Mouse (Mus musculus): ENCODE measurements around the gene Sgca. TPM values are rescaled to one million over a fixed set of nuclear protein-coding genes. Genes with fewer than 3 reads are reported as not detected.

Gene Sgca
- polyA plus RNA-seq, 1 experiment from 2014 or later = not detected

- Histone ChIP-seq H3K4me3 (peak overlapping the region; percentile 36), H3K36me3 (no peaks in the 10 kb centered on the region), H3K27ac (replicated peaks) (no peak overlapping the region), H3K4me2 (replicated peaks) (peak overlapping the region; percentile 59), H3K9me3 (no peaks in the 10 kb centered on the region), H3K9ac (replicated peaks) (no peak overlapping the region), H3K4me1 (peaks cover 15% of the 10 kb centered on the region), H3K27me3 (peaks cover 55% of the 10 kb centered on the region)
- peak; percentile 63 for ATAC-seq (replicated peaks)
- WGBS = under 1% methylated on average over 17 of the region's 17 CpGs
These were observed 39.3 kb downstream of the Sgca start for GRCm38 (mm10) chr11:94936851-94937295.

- no peak for ATAC-seq (replicated peaks)
- H3K9ac ChIP-seq (replicated peaks) = no peak within 1 kb of the TSS
- H3K4me1 ChIP-seq = peaks cover 15% of the 10 kb centered on the region
- H3K36me3 ChIP-seq = no peaks in the 10 kb centered on the region
- no peak within 1 kb of the TSS for H3K27ac ChIP-seq (replicated peaks)
- H3K4me3 ChIP-seq = peak within 1 kb of the TSS; percentile 36
- WGBS = 14% methylated on average over 19 of the region's 19 CpGs
- no peaks in the 10 kb centered on the region for H3K9me3 ChIP-seq
- peak within 1 kb of the TSS; percentile 59 for H3K4me2 ChIP-seq (replicated peaks)
- peaks cover 55% of the 10 kb centered on the region for H3K27me3 ChIP-seq
These were observed 40.1 kb downstream of the Sgca start, which contains the start of gene Col1a1 for GRCm38 (mm10) chr11:94936045-94936444. Gene Col1a1 (plus strand): TSS chr11:94936224.

GRCm38 (mm10) chr11:94934526-94934925, 41.6 kb downstream of the Sgca start:
- WGBS = 39% methylated on average over 11 of the region's 11 CpGs
- H3K27ac ChIP-seq (replicated peaks) = no peak overlapping the region
- H3K4me1 ChIP-seq = peaks cover 15% of the 10 kb centered on the region
- no peak overlapping the region for H3K9ac ChIP-seq (replicated peaks)
- no peak for ATAC-seq (replicated peaks)
- no peak overlapping the region for H3K4me3 ChIP-seq
- H3K9me3 ChIP-seq = no peaks in the 10 kb centered on the region
- peaks cover 52% of the 10 kb centered on the region for H3K27me3 ChIP-seq
- no peaks in the 10 kb centered on the region for H3K36me3 ChIP-seq
- H3K4me2 ChIP-seq (replicated peaks) = no peak overlapping the region

GRCm38 (mm10) chr11:94933584-94933983, 42.5 kb downstream of the Sgca start:
- H3K4me3 ChIP-seq = no peak overlapping the region
- peaks cover 22% of the 10 kb centered on the region for H3K4me1 ChIP-seq
- H3K36me3 ChIP-seq = no peaks in the 10 kb centered on the region
- no peak for ATAC-seq (replicated peaks)
- H3K27ac ChIP-seq (replicated peaks) = no peak overlapping the region
- WGBS = 32% methylated on average over 8 of the region's 8 CpGs
- H3K9ac ChIP-seq (replicated peaks) = no peak overlapping the region
- H3K4me2 ChIP-seq (replicated peaks) = no peak overlapping the region
- H3K27me3 ChIP-seq = peaks cover 43% of the 10 kb centered on the region
- H3K9me3 ChIP-seq = no peaks in the 10 kb centered on the region

GRCm38 (mm10) chr11:94930151-94930550, 46.0 kb downstream of the Sgca start:
- Histone ChIP-seq H3K27me3 (peaks cover 13% of the 10 kb centered on the region; the same call in 1 of the 2 replicates), H3K36me3 (no peaks in the 10 kb centered on the region), H3K27ac (replicated peaks) (no peak overlapping the region), H3K9ac (replicated peaks) (no peak overlapping the region), H3K4me3 (no peak overlapping the region), H3K9me3 (no peaks in the 10 kb centered on the region), H3K4me1 (peaks cover 12% of the 10 kb centered on the region), H3K4me2 (replicated peaks) (no peak overlapping the region)
- ATAC-seq (replicated peaks) = no peak
- 67% methylated on average over 4 of the region's 4 CpGs for WGBS

GRCm38 (mm10) chr11:94929599-94929998, 46.5 kb downstream of the Sgca start:
- H3K27me3 ChIP-seq = 0 out of 2 replicates have a peak, but pooled peaks cover 8% of the 10 kb centered on the region
- H3K36me3 ChIP-seq = no peaks in the 10 kb centered on the region
- H3K27ac ChIP-seq (replicated peaks) = no peak overlapping the region
- no peak overlapping the region for H3K4me2 ChIP-seq (replicated peaks)
- no peak for ATAC-seq (replicated peaks)
- H3K4me1 ChIP-seq = peaks cover 12% of the 10 kb centered on the region
- 61% methylated on average over 9 of the region's 9 CpGs for WGBS
- no peak overlapping the region for H3K4me3 ChIP-seq
- H3K9ac ChIP-seq (replicated peaks) = no peak overlapping the region
- no peaks in the 10 kb centered on the region for H3K9me3 ChIP-seq

- H3K36me3 ChIP-seq = no peaks in the 10 kb centered on the region
- ATAC-seq (replicated peaks) = peak; percentile 79
- no peak overlapping the region for H3K4me3 ChIP-seq
- H3K27me3 ChIP-seq = 0 out of 2 replicates have a peak, but pooled peaks cover 6% of the 10 kb centered on the region
- H3K4me2 ChIP-seq (replicated peaks) = no peak overlapping the region
- peaks cover 12% of the 10 kb centered on the region for H3K4me1 ChIP-seq
- no peak overlapping the region for H3K27ac ChIP-seq (replicated peaks)
- 7% methylated on average over 13 of the region's 13 CpGs for WGBS
- H3K9me3 ChIP-seq = no peaks in the 10 kb centered on the region
- H3K9ac ChIP-seq (replicated peaks) = no peak overlapping the region
These were observed 47.3 kb downstream of the Sgca start for GRCm38 (mm10) chr11:94928820-94929219.

GRCm38 (mm10) chr11:94927771-94928291, 48.3 kb downstream of the Sgca start:
- H3K27ac ChIP-seq (replicated peaks) = no peak overlapping the region
- no peak for ATAC-seq (replicated peaks)
- WGBS = 17% methylated on average over 5 of the region's 5 CpGs

GRCm38 (mm10) chr11:94926431-94926830, 49.7 kb downstream of the Sgca start:
- Histone ChIP-seq H3K4me3 (no peak overlapping the region), H3K27me3 (no peaks in the 10 kb centered on the region), H3K9ac (replicated peaks) (no peak overlapping the region), H3K9me3 (no peaks in the 10 kb centered on the region), H3K27ac (replicated peaks) (no peak overlapping the region), H3K4me2 (replicated peaks) (no peak overlapping the region), H3K36me3 (no peaks in the 10 kb centered on the region), H3K4me1 (peaks cover 12% of the 10 kb centered on the region)
- no peak for ATAC-seq (replicated peaks)
- 82% methylated on average over 11 of the region's 11 CpGs for WGBS

More at GRCm38 (mm10) chr11:94927771-94928291, 48.3 kb downstream of the Sgca start:
- peaks cover 12% of the 10 kb centered on the region for H3K4me1 ChIP-seq
- H3K27me3 ChIP-seq = no peaks in the 10 kb centered on the region
- no peaks in the 10 kb centered on the region for H3K9me3 ChIP-seq
- no peak overlapping the region for H3K4me3 ChIP-seq
- no peak overlapping the region for H3K4me2 ChIP-seq (replicated peaks)
- no peak overlapping the region for H3K9ac ChIP-seq (replicated peaks)
- no peaks in the 10 kb centered on the region for H3K36me3 ChIP-seq

- Histone ChIP-seq H3K27ac (replicated peaks) (no peak overlapping the region), H3K4me1 (peaks cover 12% of the 10 kb centered on the region), H3K4me3 (no peak overlapping the region), H3K9ac (replicated peaks) (no peak overlapping the region), H3K4me2 (replicated peaks) (no peak overlapping the region), H3K9me3 (no peaks in the 10 kb centered on the region), H3K36me3 (no peaks in the 10 kb centered on the region), H3K27me3 (no peaks in the 10 kb centered on the region)
- ATAC-seq (replicated peaks) = no peak
- WGBS = 95% methylated on average over 4 of the region's 4 CpGs
These were observed 51.1 kb downstream of the Sgca start for GRCm38 (mm10) chr11:94924977-94925376.

- H3K4me1 ChIP-seq = peaks cover 7% of the 10 kb centered on the region
- no peak overlapping the region for H3K4me2 ChIP-seq (replicated peaks)
- 61% methylated on average over 6 of the region's 6 CpGs for WGBS
- no peak overlapping the region for H3K4me3 ChIP-seq
- no peaks in the 10 kb centered on the region for H3K9me3 ChIP-seq
- no peak overlapping the region for H3K27ac ChIP-seq (replicated peaks)
- no peak overlapping the region for H3K9ac ChIP-seq (replicated peaks)
- no peaks in the 10 kb centered on the region for H3K27me3 ChIP-seq
- no peaks in the 10 kb centered on the region for H3K36me3 ChIP-seq
- no peak for ATAC-seq (replicated peaks)
These were observed 55.1 kb downstream of the Sgca start for GRCm38 (mm10) chr11:94920996-94921401.

GRCm38 (mm10) chr11:94917717-94918116, 58.4 kb downstream of the Sgca start:
- no peaks in the 10 kb centered on the region for H3K36me3 ChIP-seq
- H3K4me1 ChIP-seq = peaks cover 7% of the 10 kb centered on the region
- H3K9me3 ChIP-seq = no peaks in the 10 kb centered on the region
- 82% methylated on average over 6 of the region's 6 CpGs for WGBS
- H3K27ac ChIP-seq (replicated peaks) = no peak overlapping the region
- no peaks in the 10 kb centered on the region for H3K27me3 ChIP-seq
- H3K9ac ChIP-seq (replicated peaks) = no peak overlapping the region
- H3K4me3 ChIP-seq = no peak overlapping the region
- H3K4me2 ChIP-seq (replicated peaks) = no peak overlapping the region
- ATAC-seq (replicated peaks) = no peak

GRCm38 (mm10) chr11:94916477-94916876, 59.6 kb downstream of the Sgca start:
- no peak overlapping the region for H3K4me3 ChIP-seq
- no peaks in the 10 kb centered on the region for H3K9me3 ChIP-seq
- H3K27me3 ChIP-seq = no peaks in the 10 kb centered on the region
- WGBS = 33% methylated on average over 4 of the region's 4 CpGs
- H3K4me1 ChIP-seq = peaks cover 7% of the 10 kb centered on the region
- no peak overlapping the region for H3K4me2 ChIP-seq (replicated peaks)
- ATAC-seq (replicated peaks) = no peak
- H3K36me3 ChIP-seq = no peaks in the 10 kb centered on the region
- no peak overlapping the region for H3K27ac ChIP-seq (replicated peaks)
- no peak overlapping the region for H3K9ac ChIP-seq (replicated peaks)

Data from forebrain, embryonic 15.5 days (tissue).